In genomic region chr2:31057549-31058177, GRCm38 (mm10) we compare ENCODE assay signal across 13 mouse cellular contexts.
DNase-seq lines count a peak whose midpoint lies in the region; ATAC-seq and TF ChIP-seq lines count a peak whose summit lies in the region.
"Had no signal": no experiment of that assay in that cellular context is flagged by ENCODE, and none has a peak within 500 bp of the region (broad histone marks: within the 10 kb centered on the region; RNA-seq: fewer than 3 reads in every experiment).

No protein-coding gene starts in this region.

- peaks cover 38% of the 10 kb centered on the region for H3K4me1 ChIP-seq in cerebellum, adult 2 months (ENCODE audit: control insufficient read depth, insufficient read depth, low read length)
- H3K4me1 ChIP-seq: heart, embryonic 13.5 days had no signal

- no peaks in the 10 kb centered on the region for H3K27me3 ChIP-seq in cerebellum, adult 2 months (ENCODE audit: control insufficient read depth, insufficient read depth, low read length)
- H3K27me3 ChIP-seq: heart, embryonic 13.5 days; hindbrain, embryonic 13.5 days; liver, embryonic 13.5 days had no signal

- no peak for ATAC-seq in megakaryocyte-erythroid progenitor cell, adult 5-6 weeks (replicated peaks; ENCODE audit: low FRiP score, low TSS enrichment, poor library complexity, severe bottlenecking)
- ATAC-seq: CD4-positive, CD25-positive, alpha-beta regulatory T cell, adult 4 months had no signal

- no peak for TF ChIP-seq POLR2A in cerebellum, adult 2 months (IDR thresholded peaks at IDR 0.05; ENCODE audit: borderline replicate concordance, insufficient read depth, low read length)

- WGBS in cerebellum, adult 2 months = 37% methylated on average over 6 of the region's 6 CpGs

- no peak; the same call in 1 of the 2 replicates for TF ChIP-seq CTCF in cerebellum, adult 2 months (IDR thresholded peaks at IDR 0.05; ENCODE audit: borderline replicate concordance, insufficient read depth, low read depth, low read length)

- DNase-seq in heart, adult 11 months = peak; percentile 90
- DNase-seq in heart, postnatal 4 days = no peak
- DNase-seq in right cerebral cortex, adult 18-20 months = peak; percentile 42
- DNase-seq in right cerebral cortex, postnatal 4 days = no peak
- peak; percentile 82 to 87 for DNase-seq in cerebellum, adult 2 months
- DNase-seq in lung, postnatal 10 days = no peak
- DNase-seq: embryo, embryonic 11 days; liver, embryonic 13.5 days; lung, postnatal 36 days had no signal

- no peak overlapping the region for H3K4me3 ChIP-seq in cerebellum, adult 2 months (replicated peaks; ENCODE audit: insufficient read depth, low read depth, low read length)
- H3K4me3 ChIP-seq: heart, embryonic 13.5 days; hindbrain, embryonic 13.5 days; liver, embryonic 13.5 days had no signal

- H3K27ac ChIP-seq in cerebellum, adult 2 months (ENCODE audit: insufficient read depth, low read length) = peak overlapping the region; percentile 88
- H3K27ac ChIP-seq: heart, embryonic 13.5 days; hindbrain, embryonic 13.5 days; liver, embryonic 13.5 days had no signal

Comparison
In these comparisons a context has a peak if more than half of its experiments do, and no peak if none do; other contexts are left out.
1. DNase-seq: peak in heart, adult 11 months (single experiment), right cerebral cortex, adult 18-20 months (single experiment) and cerebellum, adult 2 months (2 of 2); none in heart, postnatal 4 days (single experiment), right cerebral cortex, postnatal 4 days (single experiment) and lung, postnatal 10 days (single experiment).